Mouse (Mus musculus): ENCODE data around the gene Itgb7. TPM values are rescaled to one million over a fixed set of nuclear protein-coding genes. Genes with fewer than 3 reads are reported as not detected.
A peak's percentile ranks its signal among the peaks of the same experiment; 100 is the strongest.

Gene Itgb7
- total RNA-seq, 2 experiments from 2014 or later: 1.0 to 3.9 TPM

DNA sequence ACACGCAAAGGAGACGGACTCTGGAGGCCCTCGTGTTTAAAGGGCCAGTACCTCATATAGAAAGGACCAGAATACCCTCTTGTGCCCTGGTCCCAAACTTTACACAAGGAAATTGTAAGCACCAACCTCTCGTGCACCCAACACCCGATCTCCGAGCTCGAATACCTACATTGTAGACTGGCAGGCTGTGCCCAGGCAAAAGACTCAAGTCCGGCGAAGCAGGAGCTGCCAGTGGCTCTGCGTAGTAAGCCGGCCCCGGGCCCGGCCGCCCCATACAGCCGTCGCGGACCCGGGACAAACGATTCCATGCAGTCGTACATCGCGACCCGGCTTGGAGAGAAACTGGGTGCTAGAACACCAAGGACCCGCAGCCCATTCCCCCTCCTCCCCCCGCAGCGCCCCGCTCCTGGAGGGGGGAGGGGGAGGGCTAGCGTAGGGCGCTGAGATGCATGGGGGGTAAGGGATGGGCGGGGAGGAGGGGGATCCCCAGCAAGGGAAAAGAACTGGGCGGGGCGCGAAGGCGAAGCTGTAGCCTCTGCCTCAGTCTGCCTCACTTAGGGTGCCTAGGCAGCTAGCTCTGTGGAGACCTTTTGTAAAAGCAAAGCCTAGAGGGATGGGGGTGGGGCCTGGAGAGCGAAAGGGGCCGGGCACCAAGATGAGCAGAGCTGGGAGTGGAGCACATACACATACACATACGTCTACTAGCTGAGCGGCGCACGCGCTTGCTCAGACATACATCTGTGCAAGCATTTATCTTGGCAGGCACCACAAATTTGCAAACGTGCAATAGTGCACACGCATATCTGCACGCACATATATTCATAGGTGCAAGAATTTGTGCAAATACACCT, 14.4 kb upstream of the Itgb7 start:
- DNase-seq (ENCODE audit: low spot score in 2 of 2): peak; percentile 66 to 78
- TF ChIP-seq CTCF (conservative IDR thresholded peaks at IDR 0.05): no peak
- peak overlapping the region; percentile 79 for H3K4me3 ChIP-seq
- H3K27ac ChIP-seq: peak overlapping the region; percentile 95

DNA sequence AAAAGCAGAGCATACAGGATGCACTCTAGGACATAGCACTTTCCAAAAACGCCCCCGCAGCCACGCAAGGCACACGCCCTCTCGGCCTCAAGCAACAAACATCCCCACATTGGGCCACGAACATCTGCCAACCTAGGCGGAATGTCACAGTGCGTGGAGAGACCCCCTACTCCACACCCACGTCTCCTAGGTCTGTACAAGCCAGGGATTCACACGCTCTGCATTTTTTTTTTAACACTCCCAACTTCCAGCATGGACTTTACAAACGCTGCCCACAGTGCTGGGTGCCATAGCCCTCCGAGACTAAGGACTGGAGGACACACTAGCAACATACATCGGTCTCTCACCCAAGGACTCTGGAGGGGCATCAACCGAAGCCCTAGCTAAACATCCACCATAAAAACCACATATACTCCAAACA, 13.7 kb upstream of the Itgb7 start:
- peak overlapping the region; percentile 79 for H3K4me3 ChIP-seq
- DNase-seq (ENCODE audit: low spot score in 2 of 2): no peak
- TF ChIP-seq CTCF (conservative IDR thresholded peaks at IDR 0.05): no peak
- H3K27ac ChIP-seq: peak overlapping the region; percentile 95

DNA sequence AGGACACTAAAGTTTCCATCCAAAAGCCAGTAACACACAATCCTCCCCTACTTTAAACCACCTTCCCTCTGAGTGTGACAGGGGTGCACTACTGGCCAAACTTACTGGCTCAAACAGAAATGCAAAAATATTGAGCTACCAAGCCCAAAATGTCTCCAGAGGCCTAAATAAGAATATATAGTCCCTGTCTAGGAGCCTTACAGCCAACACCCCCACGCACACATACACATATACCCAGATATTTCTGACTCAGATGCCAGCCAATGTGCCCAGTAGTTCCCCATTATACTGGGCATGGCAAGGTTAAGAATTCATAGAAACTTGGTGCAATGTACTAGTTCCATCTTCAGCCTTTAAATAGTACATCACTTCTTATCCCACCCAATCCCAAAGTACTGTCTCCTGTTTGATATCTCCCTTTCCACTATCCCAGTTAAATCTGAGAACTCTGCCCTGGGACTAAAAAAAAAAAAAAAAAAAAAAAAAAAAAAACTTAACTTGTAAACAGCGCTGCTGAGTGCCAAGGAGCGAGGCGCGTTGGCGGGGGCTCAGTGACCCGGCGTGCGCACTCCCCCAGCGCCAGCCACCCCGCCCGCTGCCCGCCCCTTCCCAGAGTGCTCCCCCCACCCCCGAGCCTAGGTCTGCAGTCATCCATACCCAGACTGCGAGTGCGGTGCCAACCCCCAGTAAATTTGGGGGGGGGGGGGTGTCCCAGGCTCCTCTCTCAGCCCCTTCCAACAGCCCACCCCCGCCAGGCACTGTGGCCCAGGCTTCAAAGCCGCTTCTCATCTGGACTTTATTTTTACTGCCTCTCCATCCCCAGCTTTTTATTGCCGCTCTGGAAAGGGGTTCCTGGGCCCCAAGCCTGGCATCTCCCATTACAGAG, 12.8 kb upstream of the Itgb7 start:
- Histone ChIP-seq H3K4me3 (peak overlapping the region; percentile 79), H3K27ac (peak overlapping the region; percentile 95)
- no peak for TF ChIP-seq CTCF (conservative IDR thresholded peaks at IDR 0.05)
- no peak for DNase-seq (ENCODE audit: low spot score in 2 of 2)

DNA sequence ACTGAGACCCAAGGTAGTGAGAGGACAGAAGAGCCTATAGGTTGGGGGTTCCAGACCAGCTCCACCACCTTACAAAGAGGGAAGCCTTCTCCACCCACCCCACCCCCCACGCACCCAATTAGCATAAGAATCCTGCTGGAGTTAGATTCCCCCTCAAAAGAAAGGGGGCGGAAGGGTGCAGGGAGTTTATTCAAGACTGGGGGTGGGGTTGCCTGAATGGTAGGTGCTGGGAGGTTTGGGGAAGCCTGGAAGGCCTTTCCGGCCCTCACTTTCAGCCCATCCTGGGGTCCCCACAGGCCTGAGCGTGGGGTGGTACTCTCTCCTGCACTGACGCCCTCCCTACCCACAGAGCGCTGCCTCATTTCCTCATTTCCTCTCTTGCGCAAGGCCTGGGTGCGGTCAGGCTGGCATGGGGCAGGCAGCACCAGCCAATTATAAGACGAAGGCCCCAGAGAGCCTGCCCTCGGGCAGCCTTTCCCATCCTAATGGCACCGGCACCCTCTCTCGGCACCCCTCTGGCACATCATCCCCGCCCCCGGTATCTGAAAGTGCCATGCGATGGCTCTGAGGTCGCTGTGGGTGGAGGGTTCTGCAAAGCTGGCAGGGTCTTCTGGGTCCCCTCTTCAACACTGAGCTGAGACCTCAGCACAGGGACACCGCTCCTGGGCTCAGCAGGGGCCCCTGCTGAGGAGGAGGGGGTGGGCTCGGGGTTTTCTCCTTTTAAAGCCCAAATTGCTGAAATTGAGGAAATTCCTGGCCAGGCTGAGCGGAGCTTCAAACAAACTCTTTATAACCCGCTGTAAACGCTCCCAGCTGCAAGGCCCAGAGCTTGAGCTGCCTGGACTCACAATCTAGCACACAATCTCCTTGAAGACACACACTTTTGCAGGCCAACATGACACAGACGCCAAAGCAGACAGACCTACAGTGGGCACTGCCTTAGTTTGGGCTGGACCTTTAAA, 11.8 kb upstream of the Itgb7 start:
- no peak for DNase-seq (ENCODE audit: low spot score in 2 of 2)
- Histone ChIP-seq H3K27ac (peak overlapping the region; percentile 95), H3K4me3 (peak overlapping the region; percentile 79; the same call in 1 of the 2 replicates)
- no peak for TF ChIP-seq CTCF (conservative IDR thresholded peaks at IDR 0.05)

DNA sequence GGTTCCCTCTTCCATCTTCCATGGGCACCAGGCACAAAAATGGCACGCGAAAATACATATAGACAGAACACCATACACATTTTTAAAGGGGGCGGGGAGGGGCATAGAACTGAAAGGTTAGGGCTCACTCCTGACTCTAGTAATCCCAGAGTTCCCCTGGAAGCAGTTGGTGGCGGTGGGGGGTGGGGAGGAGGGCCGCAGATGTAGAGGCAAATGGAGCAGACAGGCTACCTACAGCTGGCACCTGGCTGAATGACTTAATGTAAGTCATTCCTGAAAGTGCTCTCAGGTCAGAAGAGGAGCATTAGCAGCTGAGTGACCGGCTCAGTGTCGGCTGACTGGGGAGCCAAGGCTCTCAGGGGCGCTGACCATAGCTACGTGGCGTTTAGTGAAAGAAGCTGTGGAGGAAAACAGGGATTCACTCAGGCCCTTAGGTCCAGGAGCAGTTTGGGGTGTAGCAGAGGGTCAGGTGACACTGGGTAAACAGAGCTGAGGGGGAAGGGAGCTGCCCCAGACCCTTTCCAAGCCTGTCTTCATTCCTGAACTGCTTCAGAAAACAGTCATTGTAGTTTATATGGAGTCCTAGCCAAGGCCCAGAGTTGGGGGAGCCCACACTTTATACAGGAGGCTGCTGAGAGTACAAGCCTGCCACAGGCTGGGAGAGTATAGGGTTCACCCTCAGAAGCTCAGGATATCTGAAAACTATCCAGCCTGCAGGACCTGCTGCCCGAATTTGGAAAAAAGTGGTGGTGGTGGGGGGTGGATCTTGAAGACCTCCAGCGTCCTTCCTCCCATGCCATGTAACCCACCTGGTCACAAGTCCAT, 10.9 kb upstream of the Itgb7 start:
- no peak overlapping the region for H3K4me3 ChIP-seq
- TF ChIP-seq CTCF (conservative IDR thresholded peaks at IDR 0.05): no peak
- DNase-seq (ENCODE audit: low spot score in 2 of 2): no peak
- H3K27ac ChIP-seq: no peak overlapping the region

DNA sequence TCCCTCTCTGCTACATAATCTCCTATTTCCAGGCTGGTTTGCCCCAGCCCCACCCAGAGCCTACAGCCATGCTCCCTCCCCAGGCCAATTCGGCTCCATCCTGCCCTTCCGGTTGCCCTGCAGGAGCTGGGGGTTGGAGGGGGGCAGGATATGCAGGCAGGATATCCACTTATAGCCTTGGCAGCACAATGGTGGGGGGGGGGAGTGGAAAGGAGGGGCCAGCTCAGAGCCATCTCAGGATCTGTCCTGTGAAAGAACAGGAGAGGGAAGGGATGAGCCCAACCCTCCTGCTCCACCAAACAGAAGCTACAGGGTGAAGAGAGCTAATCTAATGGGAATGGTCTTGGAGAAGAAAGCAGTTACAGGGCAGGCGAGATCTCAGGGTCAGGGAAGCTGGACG, 8.9 kb upstream of the Itgb7 start:
- no peak overlapping the region for H3K4me3 ChIP-seq
- no peak overlapping the region for H3K27ac ChIP-seq
- DNase-seq (ENCODE audit: low spot score in 2 of 2): no peak
- TF ChIP-seq CTCF (conservative IDR thresholded peaks at IDR 0.05): no peak

DNA sequence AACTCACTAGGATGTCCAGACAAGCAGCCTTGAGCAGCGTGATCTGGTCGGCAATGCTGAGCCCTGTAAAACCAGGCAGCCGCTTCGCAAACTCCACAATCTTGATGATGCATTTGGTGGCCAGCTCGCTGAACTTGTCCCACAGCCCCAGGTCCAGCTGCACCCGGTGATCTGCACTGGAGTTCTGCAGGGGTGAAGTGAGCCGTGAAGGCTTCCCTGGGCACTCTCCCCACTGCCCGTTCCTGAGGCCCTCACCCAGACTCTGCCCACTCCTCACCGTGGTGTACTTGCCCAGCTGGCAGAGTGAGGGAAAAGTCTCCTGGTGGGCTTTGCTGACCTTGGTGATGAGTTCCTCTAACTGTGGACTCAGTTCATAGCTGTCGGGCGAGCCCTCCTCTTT, 8.1 kb upstream of the Itgb7 start:
- no peak for DNase-seq (ENCODE audit: low spot score in 2 of 2)
- H3K27ac ChIP-seq: no peak overlapping the region
- H3K4me3 ChIP-seq: no peak overlapping the region
- no peak for TF ChIP-seq CTCF (conservative IDR thresholded peaks at IDR 0.05)

DNA sequence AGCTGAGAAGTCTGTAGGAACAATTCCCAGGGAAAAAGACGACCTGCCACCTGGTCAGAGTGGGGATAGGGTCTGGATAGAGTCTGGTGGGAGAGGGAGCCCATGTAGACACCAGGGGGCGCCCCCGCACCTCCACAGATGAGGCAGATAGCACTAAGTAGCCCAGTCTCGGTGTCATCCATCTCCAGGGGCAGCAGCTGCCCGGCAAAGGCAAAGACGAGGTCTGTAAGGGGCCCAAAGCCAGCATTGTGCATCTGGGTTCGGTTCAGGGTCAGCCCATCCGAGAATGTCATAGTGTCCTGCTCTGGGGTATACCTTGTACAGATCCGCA, 7.5 kb upstream of the Itgb7 start:
- TF ChIP-seq CTCF (conservative IDR thresholded peaks at IDR 0.05): peak; percentile 94
- Histone ChIP-seq H3K27ac (no peak overlapping the region), H3K4me3 (no peak overlapping the region)
- DNase-seq (ENCODE audit: low spot score in 2 of 2): peak; percentile 73 to 83

DNA sequence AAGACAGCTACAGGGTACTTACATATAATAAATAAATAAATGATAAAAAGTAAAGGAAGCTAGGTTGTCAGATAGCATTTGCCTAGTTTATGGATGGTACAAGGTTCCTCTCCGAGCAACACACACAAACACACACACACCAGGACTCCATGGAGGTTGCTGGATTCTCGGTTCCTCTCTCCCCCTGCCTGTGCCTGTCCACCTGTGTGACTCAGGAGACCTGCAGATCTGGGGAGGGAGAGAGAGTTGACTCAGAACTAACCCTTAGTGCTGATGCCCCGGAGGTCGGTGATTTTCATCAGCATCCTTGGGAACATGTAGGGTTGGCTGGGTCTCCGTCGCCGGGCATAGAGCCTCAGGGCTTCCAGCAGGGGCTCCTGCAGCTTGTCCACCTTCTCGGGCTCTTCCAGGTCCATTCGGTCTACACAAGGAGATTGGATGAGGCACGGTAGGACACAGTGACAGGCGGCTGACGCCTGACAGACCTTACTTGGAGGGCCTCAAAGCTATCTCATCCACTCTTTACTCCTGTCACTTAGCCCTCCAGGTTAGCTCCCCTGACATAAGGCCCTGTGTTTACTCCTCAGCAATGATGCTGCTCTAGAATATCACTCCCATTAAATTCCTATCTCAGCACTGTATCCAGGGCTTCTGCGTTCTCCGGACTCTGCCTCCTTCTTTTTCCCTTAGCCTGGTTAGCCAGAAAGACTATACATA, 7.0 kb upstream of the Itgb7 start:
- no peak for TF ChIP-seq CTCF (conservative IDR thresholded peaks at IDR 0.05)
- Histone ChIP-seq H3K4me3 (no peak overlapping the region), H3K27ac (no peak overlapping the region)
- no peak for DNase-seq (ENCODE audit: low spot score in 2 of 2)

DNA sequence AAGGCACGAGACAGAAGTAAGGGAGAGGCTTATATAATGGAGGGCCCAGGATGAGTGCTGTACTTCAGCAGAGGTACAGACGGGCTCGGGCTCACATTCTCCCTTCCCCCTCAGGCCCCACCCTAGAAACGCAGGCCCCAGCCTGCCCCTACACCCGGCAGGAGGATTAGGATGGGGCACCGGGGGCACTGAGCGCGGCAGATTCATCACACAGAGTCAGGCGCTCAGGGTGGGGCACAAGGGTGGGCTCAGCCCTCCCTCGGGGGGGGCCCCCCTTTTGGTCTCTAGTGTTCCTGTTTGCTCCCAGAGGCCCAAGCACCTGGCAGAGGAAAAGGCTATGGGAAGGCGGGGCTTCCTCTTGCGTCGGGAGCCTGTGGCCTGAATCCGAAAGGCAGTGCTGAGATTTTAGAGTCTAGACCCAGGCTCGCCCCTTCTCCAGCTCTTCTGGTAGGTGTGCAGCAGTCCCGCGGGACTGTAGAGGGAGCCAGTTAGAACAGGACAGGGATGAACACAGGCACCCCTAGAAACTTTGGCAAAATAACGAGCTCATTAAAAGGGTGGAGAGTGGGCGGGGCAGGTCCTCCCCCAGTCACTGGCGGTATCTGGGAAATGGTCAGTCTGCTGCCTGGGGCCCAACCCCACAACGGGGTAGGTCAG, 3.8 kb upstream of the Itgb7 start:
- no peak overlapping the region for H3K4me3 ChIP-seq
- DNase-seq (ENCODE audit: low spot score in 2 of 2): no peak
- no peak overlapping the region for H3K27ac ChIP-seq
- TF ChIP-seq CTCF (conservative IDR thresholded peaks at IDR 0.05): peak; percentile 16; the same call in 1 of the 2 replicates

DNA sequence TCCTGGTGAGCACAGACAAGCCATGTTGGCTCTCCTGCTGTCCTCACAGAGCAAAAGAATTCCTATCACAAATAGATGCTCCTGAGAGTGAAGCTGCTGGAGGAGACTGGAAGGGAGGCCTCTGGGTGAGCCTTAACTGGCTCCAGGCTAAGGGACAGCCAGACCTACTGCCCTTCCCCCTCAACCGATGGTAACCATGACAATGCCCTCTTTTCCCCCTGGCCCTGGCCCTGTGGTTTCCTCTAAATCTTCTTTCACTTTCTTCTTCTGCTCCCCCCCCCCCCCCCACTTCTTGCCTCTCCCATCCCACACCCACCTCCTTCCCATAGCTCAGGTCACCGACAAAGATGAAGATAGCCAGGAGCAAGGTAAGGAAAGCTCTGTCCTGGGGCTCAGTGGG, 2.2 kb upstream of the Itgb7 start:
- no peak for DNase-seq (ENCODE audit: low spot score in 2 of 2)
- no peak for TF ChIP-seq CTCF (conservative IDR thresholded peaks at IDR 0.05)
- H3K4me3 ChIP-seq: no peak overlapping the region
- no peak overlapping the region for H3K27ac ChIP-seq

Data from layer of hippocampus, adult 2 months (tissue).